In the genomic region with DNA sequence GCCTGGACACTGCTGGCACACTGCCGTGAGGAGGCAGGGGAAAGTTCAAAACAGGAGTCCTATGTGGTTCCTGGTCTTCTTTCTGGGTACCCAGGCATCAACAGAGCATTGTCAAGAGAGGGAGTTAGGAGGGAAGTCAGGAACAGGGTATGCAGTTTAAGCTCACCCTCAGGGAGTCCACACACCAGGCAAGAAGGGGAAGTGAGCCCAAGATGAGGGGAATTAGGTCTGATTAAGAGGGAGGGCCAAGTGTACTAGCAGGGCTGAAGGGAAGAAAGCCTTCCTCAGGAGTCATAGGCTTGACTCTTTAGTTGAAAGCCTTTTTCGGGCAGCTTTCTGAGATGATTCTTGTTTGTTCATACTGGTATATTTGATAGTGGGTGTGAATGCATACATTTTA, we compare ENCODE assay signal across 14 mouse cellular contexts.
"Had no signal": no experiment of that assay in that cellular context is flagged by ENCODE, and none has a peak within 500 bp of the region (broad histone marks: within the 10 kb centered on the region; RNA-seq: fewer than 3 reads in every experiment).

No protein-coding gene starts in this region.

- DNase-seq: kidney, adult 18-20 months; kidney, postnatal 10 days; kidney, postnatal 36 days; layer of hippocampus, postnatal 36 days; left cerebral cortex, postnatal 4 days; liver, postnatal 0 days; lung, embryonic 14.5 days; midbrain, embryonic 14.5 days; right cerebral cortex, adult 18-20 months; right cerebral cortex, postnatal 14 days; spleen, adult 18-20 months; thymus, adult 18-20 months; thymus, postnatal 36 days had no signal

- ATAC-seq: liver, postnatal 0 days; lung, postnatal 0 days had no signal
